Mouse (Mus musculus): ENCODE results near the gene Txndc8. TPM values are rescaled to one million over a fixed set of nuclear protein-coding genes. Genes with fewer than 3 reads are reported as not detected.

Txndc8 gene
- polyA plus RNA-seq (2012), result not detected in 2 replicates

GRCm38 (mm10) chr4:58009024-58009423 is at the start of gene Txndc8:
Gene Txndc8, minus strand, starts transcription at chr4:58009124.
- no peak for TF ChIP-seq GATA1 (IDR thresholded peaks at IDR 0.05; ENCODE audit: low read length)

GRCm38 (mm10) chr4:58055653-58056052 is 46.7 kb upstream of the Txndc8 start:
- no peak for TF ChIP-seq GATA1 (IDR thresholded peaks at IDR 0.05; ENCODE audit: low read length)

- TF ChIP-seq GATA1 (IDR thresholded peaks at IDR 0.05; ENCODE audit: low read length), result no peak
Observed at GRCm38 (mm10) chr4:58054441-58054840, 45.5 kb upstream of the Txndc8 start.

- no peak for TF ChIP-seq GATA1 (IDR thresholded peaks at IDR 0.05; ENCODE audit: low read length)
Observed at GRCm38 (mm10) chr4:58050746-58051145, 41.8 kb upstream of the Txndc8 start.

GRCm38 (mm10) chr4:58050276-58050675 is 41.4 kb upstream of the Txndc8 start:
- no peak for TF ChIP-seq GATA1 (IDR thresholded peaks at IDR 0.05; ENCODE audit: low read length)

DNA sequence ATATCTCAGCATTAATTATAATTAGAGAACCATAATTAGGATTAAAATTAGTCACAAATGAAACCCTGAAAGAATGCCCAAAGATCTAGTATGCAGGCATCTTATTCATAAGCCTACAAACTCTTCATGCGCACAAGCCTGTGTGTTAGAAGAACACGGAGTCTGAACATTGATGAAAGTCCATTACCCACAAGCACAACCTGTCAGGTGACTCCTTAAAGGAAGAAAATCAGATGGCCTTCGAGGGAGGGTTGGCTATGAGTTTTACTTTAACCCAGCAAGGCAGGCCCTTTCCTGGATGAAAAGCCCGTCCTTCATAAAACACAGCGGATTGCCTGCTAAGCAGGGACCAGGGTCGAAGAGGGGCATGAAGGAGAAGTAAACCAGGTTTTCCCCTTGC is 35.9 kb upstream of the Txndc8 start:
- no peak for TF ChIP-seq GATA1 (IDR thresholded peaks at IDR 0.05; ENCODE audit: low read length)

DNA sequence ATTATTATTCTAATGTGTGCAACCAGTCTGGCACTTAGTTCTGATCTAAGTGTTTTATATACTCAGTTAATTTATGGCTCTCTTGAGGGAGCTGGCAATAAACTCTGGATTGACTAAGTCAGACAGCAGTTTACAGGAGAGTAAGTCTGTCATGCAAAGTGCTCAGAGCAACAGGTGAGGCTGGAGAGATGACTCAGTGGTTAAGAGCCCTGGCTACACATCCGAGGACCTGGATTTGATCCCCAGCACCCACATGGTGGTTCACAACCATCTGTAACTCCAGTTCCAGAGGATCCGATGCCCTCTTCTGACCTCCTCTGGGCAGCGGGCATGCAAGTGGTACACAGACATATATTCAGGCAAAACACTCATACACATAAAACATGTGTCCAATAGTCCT is 35.4 kb upstream of the Txndc8 start:
- TF ChIP-seq GATA1 (IDR thresholded peaks at IDR 0.05; ENCODE audit: low read length), result no peak

DNA sequence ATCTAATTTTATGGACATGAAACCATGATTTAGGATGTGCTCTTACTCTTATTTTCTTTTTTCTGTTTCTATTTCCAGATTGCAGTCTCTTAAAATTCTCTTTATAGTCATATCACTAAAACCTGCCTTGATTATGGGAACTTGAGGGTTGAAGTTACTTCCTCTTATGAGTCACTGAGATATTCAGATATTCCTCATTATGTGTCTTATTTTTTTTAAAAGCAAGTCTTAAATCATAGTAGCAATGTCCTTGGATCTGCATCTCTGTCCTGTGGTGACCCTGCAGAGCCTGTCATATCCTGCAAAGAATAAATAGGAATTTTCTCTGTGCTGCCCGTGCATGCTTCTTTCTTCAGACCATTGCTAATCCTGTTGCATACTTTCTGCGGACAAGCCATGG is 31.2 kb upstream of the Txndc8 start:
- no peak for TF ChIP-seq GATA1 (IDR thresholded peaks at IDR 0.05; ENCODE audit: low read length)

- TF ChIP-seq GATA1 (IDR thresholded peaks at IDR 0.05; ENCODE audit: low read length), result no peak
Observed at GRCm38 (mm10) chr4:58037096-58037705, 28.3 kb upstream of the Txndc8 start.

- TF ChIP-seq GATA1 (IDR thresholded peaks at IDR 0.05; ENCODE audit: low read length), result no peak
Observed at GRCm38 (mm10) chr4:58034663-58035062, 25.7 kb upstream of the Txndc8 start.

DNA sequence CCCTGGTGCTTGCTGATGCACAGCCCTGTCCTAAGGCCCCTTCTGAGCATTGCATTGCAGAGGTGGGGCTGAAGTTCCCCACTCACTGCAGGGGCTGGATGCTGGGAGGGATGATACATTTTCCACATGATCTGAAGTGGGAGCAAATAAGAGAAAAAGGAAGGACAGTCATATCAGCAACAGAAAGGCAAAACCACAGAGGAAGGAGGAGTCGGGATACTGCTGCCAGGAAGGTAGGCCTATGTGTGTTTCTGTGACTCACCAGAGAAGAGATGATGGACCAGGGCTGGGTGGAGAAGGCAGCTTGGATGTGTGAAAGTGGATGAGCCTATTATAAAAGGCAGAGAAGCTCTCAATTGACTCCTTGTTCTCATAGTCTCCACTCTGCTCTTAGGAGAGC is 23.8 kb upstream of the Txndc8 start:
- TF ChIP-seq GATA1 (IDR thresholded peaks at IDR 0.05; ENCODE audit: low read length), result no peak

DNA sequence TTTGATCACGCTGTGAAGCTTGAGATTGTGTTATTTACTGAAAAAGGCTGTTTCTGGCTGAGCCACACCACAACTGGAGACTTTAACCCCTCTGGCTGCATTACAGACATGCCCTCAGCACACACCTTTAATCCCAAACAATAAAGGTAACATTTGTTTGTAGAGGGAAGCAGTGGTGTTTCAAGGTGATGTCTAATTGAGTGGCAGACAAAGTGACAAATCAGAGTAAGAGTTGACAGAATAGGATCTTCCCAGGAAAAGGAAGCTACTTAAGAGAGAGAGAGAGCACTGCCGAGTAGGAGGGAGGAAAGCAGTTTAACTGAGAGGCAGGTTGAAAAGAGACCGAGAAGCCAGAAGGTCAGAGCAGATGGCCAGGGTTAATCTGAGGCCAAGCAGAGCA is 5.4 kb downstream of the Txndc8 start:
- TF ChIP-seq GATA1 (IDR thresholded peaks at IDR 0.05; ENCODE audit: low read length), result no peak

DNA sequence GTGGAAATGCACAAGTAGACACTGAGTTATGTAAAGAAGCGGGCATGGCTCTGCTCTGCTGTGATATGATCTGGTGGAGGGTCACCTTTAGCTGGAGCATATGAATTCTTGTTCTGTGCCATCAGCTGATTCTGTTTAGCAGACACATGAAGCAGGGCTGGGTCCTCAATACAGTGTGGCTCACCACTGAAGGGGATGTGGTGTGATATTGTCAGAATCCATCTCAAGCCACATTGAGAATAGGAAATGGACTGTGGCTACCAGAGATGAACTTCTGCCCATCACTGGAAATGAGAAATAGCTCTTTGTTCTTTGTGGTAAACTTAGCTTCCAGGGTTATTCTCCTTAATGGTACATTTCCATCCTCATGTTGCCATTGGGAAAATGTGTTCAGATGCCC is 17.5 kb downstream of the Txndc8 start:
- no peak for TF ChIP-seq GATA1 (IDR thresholded peaks at IDR 0.05; ENCODE audit: low read length)

DNA sequence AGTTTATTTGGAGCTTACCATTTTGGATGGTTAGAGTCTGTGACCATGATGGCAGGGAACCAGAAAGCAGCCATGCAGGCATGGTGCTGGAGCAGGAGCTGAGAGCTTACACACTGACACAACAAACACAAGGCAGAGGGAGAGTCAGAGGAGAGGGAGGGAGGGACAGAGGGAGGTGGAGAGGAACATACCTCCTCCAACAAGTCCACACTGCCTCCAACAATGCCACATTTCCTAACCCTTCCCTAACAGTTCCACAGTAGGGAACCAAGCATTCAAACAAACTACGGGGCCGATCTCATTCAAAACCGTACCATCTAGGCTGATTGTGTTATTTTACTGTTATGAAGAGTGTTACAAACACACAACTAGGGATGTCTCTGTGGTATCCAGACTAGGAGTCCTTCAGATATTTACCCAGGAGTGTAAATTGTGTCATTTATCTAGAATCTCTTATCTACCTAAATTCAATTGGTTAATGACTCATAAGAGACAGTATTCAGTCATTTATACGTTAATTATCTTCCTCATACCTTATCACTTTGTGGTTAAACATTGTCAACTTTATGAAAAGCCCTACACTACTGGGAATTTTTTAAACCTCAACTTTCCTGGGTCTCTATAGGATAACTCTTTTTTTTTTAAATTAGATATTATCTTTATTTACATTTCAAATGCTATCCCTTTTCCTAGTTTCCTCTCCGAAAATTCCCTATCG is 34.4 kb downstream of the Txndc8 start:
- TF ChIP-seq GATA1 (IDR thresholded peaks at IDR 0.05; ENCODE audit: low read length), result no peak

- no peak for TF ChIP-seq GATA1 (IDR thresholded peaks at IDR 0.05; ENCODE audit: low read length)
Observed at GRCm38 (mm10) chr4:57973592-57974268, 35.2 kb downstream of the Txndc8 start.

- no peak for TF ChIP-seq GATA1 (IDR thresholded peaks at IDR 0.05; ENCODE audit: low read length)
Observed at GRCm38 (mm10) chr4:57970285-57970684, 38.6 kb downstream of the Txndc8 start.

GRCm38 (mm10) chr4:57967195-57967594 is 41.7 kb downstream of the Txndc8 start:
- no peak for TF ChIP-seq GATA1 (IDR thresholded peaks at IDR 0.05; ENCODE audit: low read length)

Measured in G1E-ER4 (cell line).